Mouse (Mus musculus) midbrain, embryonic 15.5 days (tissue): ENCODE measurements around the gene Syngap1. TPM values are rescaled to one million over a fixed set of nuclear protein-coding genes. Genes with fewer than 3 reads are reported as not detected.
"Not testable (repeated sequence)": the region's sequence is repeated elsewhere in the genome, so short reads cannot be mapped to it uniquely, and the experiment has no call there.

Experiments
- ATAC-seq: fragments of 200-750 bp; cut with Nextera tagmentation; replicated peaks from 2 replicates; pipeline ENCODE4 v1.8.0; 2017; ENCODE audit warnings: moderate TSS enrichment
- H3K27ac ChIP-seq: fragments of 300-500 bp; sonication (generic); 2 replicates; pipeline ENCODE4 v1.5.1; 2015; ENCODE audit warnings: mild to moderate bottlenecking, inconsistent platforms
- H3K27me3 ChIP-seq: fragments of 300-500 bp; sonication (generic); replicated peaks from 2 replicates; pipeline ENCODE4 v1.6.1; 2015; ENCODE audit warnings: inconsistent platforms
- H3K36me3 ChIP-seq: fragments of 300-500 bp; sonication (generic); replicated peaks from 2 replicates; pipeline ENCODE4 v1.6.1; 2015; ENCODE audit warnings: inconsistent platforms
- H3K4me1 ChIP-seq: fragments of 300-500 bp; sonication (generic); 2 replicates; pipeline ENCODE4 v1.6.1; 2015; ENCODE audit warnings: inconsistent platforms
- H3K4me2 ChIP-seq: fragments of 300-500 bp; sonication (generic); 2 replicates; pipeline ENCODE4 v1.6.1; 2015; ENCODE audit warnings: inconsistent platforms, mild to moderate bottlenecking, moderate library complexity
- H3K4me3 ChIP-seq: fragments of 300-500 bp; sonication (generic); 2 replicates; pipeline ENCODE4 v1.5.1; 2015; ENCODE audit warnings: mild to moderate bottlenecking, inconsistent platforms
- H3K9ac ChIP-seq: fragments of 300-500 bp; sonication (generic); 2 replicates; pipeline ENCODE4 v1.6.1; 2015; ENCODE audit warnings: mild to moderate bottlenecking, inconsistent platforms
- H3K9me3 ChIP-seq: fragments of 300-500 bp; sonication (generic); 2 replicates; pipeline ENCODE4 v1.6.1; 2016; ENCODE audit warnings: inconsistent platforms
- WGBS: fragments of 180-500 bp; shearing (Covaris S2); methylation state at CpG from one replicate; pipeline ENCODE4 v1.1.7; 2015; ENCODE audit warnings: mixed read lengths; 5-methylcytosine and 5-hydroxymethylcytosine counted together
- polyA plus RNA-seq: library from polyadenylated mRNA; unstranded; fragments of >200 nt; fragmentation: Nextera tagmentation; extraction: Ambion mirVana; gene quantifications from 2 replicates; pipeline ENCODE4 v1.2.1, GENCODE M21; 2015

The Syngap1 gene
- 6.0 and 7.3 TPM in 2 replicates for polyA plus RNA-seq

GRCm38 (mm10) chr17:26941031-26941789 is at the start of gene Syngap1:
Syngap1 (plus strand) TSS chr17:26941253.
- H3K9me3 ChIP-seq, result no peaks in the 10 kb centered on the region
- no peaks in the 10 kb centered on the region for H3K27me3 ChIP-seq
- peak within 1 kb of the TSS; percentile 81 for H3K4me3 ChIP-seq
- peak within 1 kb of the TSS; percentile 94 for H3K27ac ChIP-seq
- no peaks in the 10 kb centered on the region for H3K36me3 ChIP-seq
- peak within 1 kb of the TSS; percentile 98 for H3K4me2 ChIP-seq
- H3K9ac ChIP-seq, result peak within 1 kb of the TSS; percentile 63
- peak; percentile 3; the same call in 1 of the 2 replicates for ATAC-seq
- 2% methylated on average over 18 of the region's 24 CpGs for WGBS
- H3K4me1 ChIP-seq, result peaks cover 63% of the 10 kb centered on the region

GRCm38 (mm10) chr17:26892635-26893375 is 48.2 kb upstream of the Syngap1 start:
- no peak; the same call in 1 of the 2 replicates for ATAC-seq
- 40% methylated on average over 16 of the region's 16 CpGs for WGBS
- no peaks in the 10 kb centered on the region for H3K36me3 ChIP-seq
- peak overlapping the region; percentile 38; the same call in 1 of the 2 replicates for H3K27ac ChIP-seq
- no peak overlapping the region for H3K4me3 ChIP-seq
- H3K9ac ChIP-seq, result no peak overlapping the region
- H3K4me1 ChIP-seq, result peaks cover 16% of the 10 kb centered on the region
- no peaks in the 10 kb centered on the region for H3K9me3 ChIP-seq
- H3K27me3 ChIP-seq, result peaks cover 8% of the 10 kb centered on the region; the same call in 1 of the 2 replicates
- H3K4me2 ChIP-seq, result no peak overlapping the region

- Histone ChIP-seq H3K9ac (no peak overlapping the region), H3K36me3 (no peaks in the 10 kb centered on the region), H3K9me3 (no peaks in the 10 kb centered on the region), H3K4me1 (peaks cover 16% of the 10 kb centered on the region), H3K4me2 (no peak overlapping the region), H3K27ac (no peak overlapping the region), H3K27me3 (peaks cover 5% of the 10 kb centered on the region; the same call in 1 of the 2 replicates), H3K4me3 (no peak overlapping the region)
- 49% methylated on average over 6 of the region's 6 CpGs for WGBS
- ATAC-seq, result no peak
Observed at GRCm38 (mm10) chr17:26893492-26893891, 47.6 kb upstream of the Syngap1 start.

GRCm38 (mm10) chr17:26894342-26894741 is 46.7 kb upstream of the Syngap1 start:
- Histone ChIP-seq H3K36me3 (no peaks in the 10 kb centered on the region), H3K27me3 (0 out of 2 replicates have a peak, but pooled peaks cover 3% of the 10 kb centered on the region), H3K4me2 (no peak overlapping the region), H3K4me1 (peaks cover 16% of the 10 kb centered on the region), H3K4me3 (no peak overlapping the region), H3K27ac (no peak overlapping the region), H3K9me3 (no peaks in the 10 kb centered on the region), H3K9ac (no peak overlapping the region)
- no peak for ATAC-seq
- WGBS, result 70% methylated on average over 6 of the region's 6 CpGs

- Histone ChIP-seq H3K9me3 (no peaks in the 10 kb centered on the region), H3K27me3 (0 out of 2 replicates have a peak, but pooled peaks cover 3% of the 10 kb centered on the region), H3K36me3 (no peaks in the 10 kb centered on the region), H3K27ac (no peak overlapping the region), H3K4me1 (peaks cover 16% of the 10 kb centered on the region), H3K4me3 (no peak overlapping the region), H3K4me2 (no peak overlapping the region), H3K9ac (no peak overlapping the region)
- 9% methylated on average over 10 of the region's 10 CpGs for WGBS
- ATAC-seq, result no peak
Observed at GRCm38 (mm10) chr17:26895578-26895977, 45.5 kb upstream of the Syngap1 start.

GRCm38 (mm10) chr17:26900916-26901315 is 40.1 kb upstream of the Syngap1 start:
- Histone ChIP-seq H3K9ac (no peak overlapping the region), H3K27ac (no peak overlapping the region), H3K9me3 (no peaks in the 10 kb centered on the region), H3K4me1 (no peaks in the 10 kb centered on the region), H3K36me3 (no peaks in the 10 kb centered on the region), H3K4me2 (no peak overlapping the region), H3K4me3 (no peak overlapping the region), H3K27me3 (0 out of 2 replicates have a peak, but pooled peaks cover 3% of the 10 kb centered on the region)
- ATAC-seq, result no peak
- 81% methylated on average over 6 of the region's 6 CpGs for WGBS

GRCm38 (mm10) chr17:26904320-26904719 is 36.7 kb upstream of the Syngap1 start:
- no peak overlapping the region for H3K4me3 ChIP-seq
- WGBS, result 63% methylated on average over 5 of the region's 5 CpGs
- H3K4me1 ChIP-seq, result no peaks in the 10 kb centered on the region
- no peak overlapping the region for H3K4me2 ChIP-seq
- H3K27me3 ChIP-seq, result no peaks in the 10 kb centered on the region
- H3K27ac ChIP-seq, result no peak overlapping the region
- H3K9ac ChIP-seq, result no peak overlapping the region
- no peak for ATAC-seq
- no peaks in the 10 kb centered on the region for H3K36me3 ChIP-seq
- no peaks in the 10 kb centered on the region for H3K9me3 ChIP-seq

- not testable (repeated sequence) for H3K36me3 ChIP-seq, H3K4me3 ChIP-seq, H3K27me3 ChIP-seq, H3K27ac ChIP-seq, H3K9me3 ChIP-seq, H3K9ac ChIP-seq, ATAC-seq, H3K4me2 ChIP-seq, H3K4me1 ChIP-seq
- WGBS, result 78% methylated on average over 15 of the region's 15 CpGs
Observed at GRCm38 (mm10) chr17:26907506-26907905, 33.5 kb upstream of the Syngap1 start.

GRCm38 (mm10) chr17:26915248-26915647 is 25.8 kb upstream of the Syngap1 start:
- H3K27ac ChIP-seq, result no peak overlapping the region
- H3K4me1 ChIP-seq, result peaks cover 5% of the 10 kb centered on the region
- no peaks in the 10 kb centered on the region for H3K27me3 ChIP-seq
- H3K4me3 ChIP-seq, result no peak overlapping the region
- no peaks in the 10 kb centered on the region for H3K9me3 ChIP-seq
- ATAC-seq, result no peak
- H3K36me3 ChIP-seq, result no peaks in the 10 kb centered on the region
- no peak overlapping the region for H3K4me2 ChIP-seq
- WGBS, result 35% methylated on average over 1 of the region's 1 CpGs
- no peak overlapping the region for H3K9ac ChIP-seq

- WGBS, result under 1% methylated on average over 71 of the region's 72 CpGs
- Histone ChIP-seq H3K9me3 (no peaks in the 10 kb centered on the region), H3K27ac (0 out of 2 replicates have a peak within 1 kb of the TSS, but pooled peaks have one; percentile 5)
Observed at GRCm38 (mm10) chr17:26916711-26917482, 24.2 kb upstream of the Syngap1 start, which contains the start of gene Kifc5b. Kifc5b (plus strand) TSS chr17:26917091.

GRCm38 (mm10) chr17:26917560-26917959 is 23.5 kb upstream of the Syngap1 start:
- not testable (repeated sequence) for H3K36me3 ChIP-seq, H3K27ac ChIP-seq, H3K27me3 ChIP-seq, H3K4me1 ChIP-seq, H3K9me3 ChIP-seq, ATAC-seq
- 0% methylated on average over 12 of the region's 12 CpGs for WGBS
- Histone ChIP-seq H3K4me2 (peak overlapping the region; percentile 72), H3K4me3 (peak overlapping the region; percentile 52), H3K9ac (0 out of 2 replicates have a peak overlapping the region, but pooled peaks have one; percentile 11)

More at GRCm38 (mm10) chr17:26916711-26917482, 24.2 kb upstream of the Syngap1 start, which contains the start of gene Kifc5b:
- H3K9ac ChIP-seq, result 0 out of 2 replicates have a peak within 1 kb of the TSS, but pooled peaks have one; percentile 11
- peaks cover 5% of the 10 kb centered on the region for H3K4me1 ChIP-seq
- ATAC-seq, result peak; percentile 99
- peak within 1 kb of the TSS; percentile 72 for H3K4me2 ChIP-seq
- no peaks in the 10 kb centered on the region for H3K36me3 ChIP-seq
- H3K27me3 ChIP-seq, result no peaks in the 10 kb centered on the region
- H3K4me3 ChIP-seq, result peak within 1 kb of the TSS; percentile 52
